In the genomic region with DNA sequence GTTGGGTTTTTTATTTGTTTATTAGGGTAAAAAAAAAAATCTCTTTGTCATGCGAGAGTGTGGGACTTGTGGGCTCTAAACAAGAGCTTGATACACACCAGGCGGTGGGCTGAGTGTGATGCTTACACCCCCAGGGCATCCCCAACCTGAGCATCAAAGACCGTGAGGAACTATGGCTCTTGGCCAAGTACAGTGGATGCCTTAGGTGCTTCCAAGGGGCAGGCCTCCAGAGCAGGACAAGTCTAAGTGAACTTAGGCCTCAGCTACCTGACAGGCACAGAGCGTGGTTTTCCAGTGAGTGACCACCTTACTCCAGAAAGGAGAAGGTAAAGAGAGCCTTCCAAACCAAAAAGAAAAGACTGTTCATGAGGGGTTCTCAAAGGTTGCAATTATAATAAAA, we compare ENCODE assay signal across 19 mouse cellular contexts. TPM values are rescaled to one million over a fixed set of nuclear protein-coding genes. Genes with fewer than 3 reads are reported as not detected.
"Had no signal": no experiment of that assay in that cellular context is flagged by ENCODE, and none has a peak within 500 bp of the region (broad histone marks: within the 10 kb centered on the region; RNA-seq: fewer than 3 reads in every experiment).

No protein-coding gene starts in this region.

- DNase-seq: lung, embryonic 14.5 days; lung, postnatal 10 days; lung, postnatal 4 days; right cerebral cortex, postnatal 4 days; thymus, postnatal 36 days had no signal

- H3K27ac ChIP-seq: left cerebral cortex, adult 2 months; limb, embryonic 15.5 days; liver, embryonic 15.5 days; midbrain, embryonic 15.5 days; neural tube, embryonic 12.5 days; stomach, embryonic 15.5 days had no signal

- H3K4me3 ChIP-seq: left cerebral cortex, adult 2 months; limb, embryonic 15.5 days; liver, embryonic 15.5 days; midbrain, embryonic 15.5 days; neural tube, embryonic 12.5 days; stomach, embryonic 15.5 days had no signal

- H3K4me2 ChIP-seq: limb, embryonic 15.5 days; liver, embryonic 15.5 days; lung, embryonic 14.5 days; midbrain, embryonic 11.5 days; midbrain, embryonic 15.5 days; neural tube, embryonic 12.5 days; stomach, embryonic 15.5 days had no signal

- H3K9me3 ChIP-seq: limb, embryonic 15.5 days; liver, embryonic 15.5 days; midbrain, embryonic 15.5 days; neural tube, embryonic 12.5 days; stomach, embryonic 15.5 days had no signal

- H3K4me1 ChIP-seq: limb, embryonic 15.5 days; neural tube, embryonic 12.5 days; stomach, embryonic 15.5 days had no signal

- ATAC-seq: hindbrain, embryonic 16.5 days; inflammation-experienced regulatory T-cells, adult 6 months; midbrain, embryonic 15.5 days had no signal

- H3K27me3 ChIP-seq: limb, embryonic 15.5 days; liver, embryonic 15.5 days; midbrain, embryonic 15.5 days; neural tube, embryonic 12.5 days; stomach, embryonic 15.5 days had no signal

- H3K9ac ChIP-seq: limb, embryonic 15.5 days; liver, embryonic 15.5 days; lung, embryonic 14.5 days; midbrain, embryonic 15.5 days; neural tube, embryonic 12.5 days; stomach, embryonic 15.5 days had no signal

- H3K36me3 ChIP-seq: limb, embryonic 15.5 days; liver, embryonic 15.5 days; midbrain, embryonic 15.5 days; neural tube, embryonic 12.5 days; stomach, embryonic 15.5 days had no signal

RNA-seq across cellular contexts. Expression of a gene that starts 1.6 kb away (rescaled TPM):
- polyA plus RNA-seq: hindbrain, embryonic 16.5 days; inflammation-experienced regulatory T-cells, adult 6 months; limb, embryonic 11.5 days; limb, embryonic 15.5 days; lung, embryonic 14.5 days; midbrain, embryonic 11.5 days; midbrain, embryonic 15.5 days; neural tube, embryonic 12.5 days; testis, adult 2 months; thymus, postnatal 0 days had no signal

RNA-seq across cellular contexts. Expression of a gene that starts 11.3 kb away (rescaled TPM):
- polyA plus RNA-seq: hindbrain, embryonic 16.5 days; inflammation-experienced regulatory T-cells, adult 6 months; limb, embryonic 11.5 days; liver, embryonic 15.5 days; lung, embryonic 14.5 days; midbrain, embryonic 11.5 days; midbrain, embryonic 15.5 days; neural tube, embryonic 12.5 days had no signal

RNA-seq across cellular contexts. Expression of a gene that starts 20.7 kb away (rescaled TPM):
- polyA plus RNA-seq: hindbrain, embryonic 16.5 days; inflammation-experienced regulatory T-cells, adult 6 months; limb, embryonic 11.5 days; limb, embryonic 15.5 days; lung, embryonic 14.5 days; midbrain, embryonic 11.5 days; midbrain, embryonic 15.5 days; neural tube, embryonic 12.5 days; stomach, embryonic 15.5 days had no signal

RNA-seq across cellular contexts. Expression of a gene that starts 37.2 kb away (rescaled TPM):
- polyA plus RNA-seq: hindbrain, embryonic 16.5 days; inflammation-experienced regulatory T-cells, adult 6 months; intestine, postnatal 0 days; limb, embryonic 11.5 days; limb, embryonic 15.5 days; lung, embryonic 14.5 days; midbrain, embryonic 11.5 days; midbrain, embryonic 15.5 days; neural tube, embryonic 12.5 days; spleen, adult 2 months; stomach, embryonic 15.5 days; testis, adult 2 months; thymus, postnatal 0 days had no signal
